Mouse (Mus musculus) thymus, postnatal 14 days (tissue): Measurements from ENCODE around the gene Sardh.
A peak's percentile ranks its signal among the peaks of the same experiment; 100 is the strongest.

ENCODE experiments used
- DNase-seq: peaks from one replicate; pipeline ENCODE4 v3.0.0; 2021

Gene Sardh

DNA sequence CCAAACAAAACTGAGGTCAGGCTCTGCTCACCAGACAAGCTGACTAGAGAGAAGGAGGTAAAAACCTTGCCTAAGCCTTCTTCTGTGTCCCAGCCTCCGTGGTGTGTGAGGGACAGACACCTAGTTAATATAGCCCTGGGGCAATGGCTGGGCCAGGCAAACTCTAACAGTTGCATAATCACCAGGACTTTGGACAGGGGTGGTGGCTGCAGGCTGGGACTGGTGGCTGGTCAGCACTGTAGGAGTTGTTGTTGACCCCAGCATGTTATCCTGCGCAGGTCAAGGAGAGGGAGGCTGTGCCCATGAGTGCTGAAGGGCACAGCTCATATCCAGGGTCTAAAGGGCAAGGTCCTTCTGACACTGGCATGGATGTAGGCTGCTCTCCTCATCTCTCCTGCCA lies at the start of gene Sardh:
Gene Sardh, minus strand, starts transcription at position 127 of the 400 bp plus-strand sequence.
- DNase-seq: no peak

- peak; percentile 76 for DNase-seq
Observed at GRCm38 (mm10) chr2:27296656-27297406, 48.7 kb upstream of the Sardh start.

GRCm38 (mm10) chr2:27294777-27295176 lies 46.6 kb upstream of the Sardh start:
- no peak for DNase-seq

- peak; percentile 86 for DNase-seq
Observed at GRCm38 (mm10) chr2:27289019-27289418, 40.9 kb upstream of the Sardh start.

DNA sequence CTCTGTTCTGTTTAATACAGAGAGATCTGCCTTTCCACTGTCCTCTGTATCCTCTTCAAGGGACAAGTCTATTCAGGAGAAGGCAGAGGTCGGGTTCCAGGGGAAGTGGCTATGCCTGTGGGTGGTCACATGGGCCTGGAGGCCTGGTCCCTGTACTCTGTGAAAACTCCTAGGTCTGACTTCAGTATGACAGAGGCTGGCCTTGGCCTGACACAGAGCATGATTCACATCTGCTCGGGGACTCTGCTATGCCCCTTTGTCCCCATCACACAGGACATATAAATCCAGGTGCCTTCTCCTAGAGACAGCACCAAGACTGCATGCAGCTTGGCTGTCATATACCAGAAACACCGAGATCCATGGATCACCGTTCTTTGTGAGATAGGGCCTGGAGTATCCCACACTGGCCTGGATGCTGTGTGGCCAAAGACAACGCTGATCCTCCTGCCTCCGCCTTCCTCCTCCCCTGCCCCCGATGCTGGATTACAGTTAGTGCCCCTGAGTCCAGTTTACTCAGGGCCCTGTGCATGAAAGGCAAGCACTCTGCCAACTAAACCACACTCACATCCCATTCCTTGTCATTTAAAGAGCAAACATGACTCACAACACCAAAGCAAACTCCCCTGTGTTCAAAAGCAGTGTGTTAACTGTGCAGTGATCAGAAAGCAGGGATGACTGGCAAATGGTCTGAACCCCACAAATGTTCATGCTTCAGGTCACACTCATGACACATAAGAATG lies 39.0 kb upstream of the Sardh start:
- DNase-seq: no peak

GRCm38 (mm10) chr2:27284441-27284840 lies 36.3 kb upstream of the Sardh start:
- no peak for DNase-seq

- no peak for DNase-seq
Observed at GRCm38 (mm10) chr2:27281771-27282170, 33.6 kb upstream of the Sardh start.

- peak; percentile 76 for DNase-seq
Observed at GRCm38 (mm10) chr2:27280920-27281611, 32.9 kb upstream of the Sardh start.

- DNase-seq: no peak
Observed at GRCm38 (mm10) chr2:27278859-27279258, 30.7 kb upstream of the Sardh start.

DNA sequence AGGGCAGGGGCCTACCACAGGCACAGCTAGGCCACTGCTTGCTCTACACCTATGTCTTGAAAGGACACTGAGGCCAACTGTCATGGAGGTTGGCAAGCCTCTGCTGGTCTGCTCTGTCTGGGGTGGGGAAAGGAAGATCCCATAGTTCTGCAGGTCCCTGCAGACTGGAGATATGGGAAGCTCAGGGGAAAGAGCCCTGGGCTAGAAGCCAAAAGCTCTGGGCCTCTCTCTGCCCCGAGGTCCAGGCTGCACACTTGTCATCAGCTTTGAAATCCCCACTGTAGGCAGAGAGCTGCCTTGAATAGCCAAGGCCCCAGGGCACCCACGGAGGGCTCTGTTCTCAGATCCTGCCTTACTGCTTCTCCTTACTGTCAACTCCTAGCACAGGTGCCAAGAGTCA lies 20.2 kb upstream of the Sardh start:
- DNase-seq: no peak

- DNase-seq: no peak
Observed at GRCm38 (mm10) chr2:27265819-27266218, 17.7 kb upstream of the Sardh start.

- DNase-seq: no peak
Observed at GRCm38 (mm10) chr2:27262984-27263383, 14.8 kb upstream of the Sardh start.

- no peak for DNase-seq
Observed at GRCm38 (mm10) chr2:27251434-27251833, 3.3 kb upstream of the Sardh start.

- no peak for DNase-seq
Observed at GRCm38 (mm10) chr2:27247487-27247863, 662 bp downstream of the Sardh start.

DNA sequence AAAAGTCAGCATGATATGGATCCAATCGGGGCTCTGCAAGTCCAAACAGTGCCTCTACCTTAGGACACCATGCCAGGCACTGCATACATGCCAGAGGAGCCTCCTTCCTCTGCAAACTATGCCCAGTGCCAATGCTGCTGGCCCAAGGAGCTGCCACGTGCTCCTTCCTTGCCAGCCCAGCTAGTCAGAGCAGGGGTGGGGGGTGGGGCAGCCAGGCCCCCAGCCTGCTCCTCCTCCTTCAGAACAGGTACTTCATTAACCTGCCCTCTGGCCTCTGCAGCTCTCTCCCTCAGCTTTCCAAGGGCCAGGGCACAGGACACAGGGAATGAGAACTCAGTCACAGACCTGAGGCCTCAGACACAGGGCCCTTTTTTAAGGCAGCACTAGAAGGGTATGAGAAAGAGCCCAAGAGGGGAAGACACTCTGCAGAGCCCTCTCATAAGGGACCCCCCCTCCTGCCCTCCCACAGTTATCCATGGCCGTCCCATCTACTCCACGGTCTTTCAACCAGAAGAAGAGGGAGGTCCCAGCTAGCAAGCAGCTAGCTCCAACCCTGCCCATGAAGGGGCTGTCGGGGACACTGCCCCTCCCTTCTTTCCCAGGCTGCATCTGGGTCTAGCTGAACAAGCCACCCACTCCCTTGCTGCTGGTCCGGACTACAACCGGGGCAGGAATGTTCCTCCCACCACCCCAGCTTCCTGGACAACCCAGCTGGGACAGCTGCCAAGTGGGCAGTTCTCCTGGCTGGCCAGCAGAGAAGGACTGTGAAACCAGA lies 1.2 kb downstream of the Sardh start:
- no peak for DNase-seq

DNA sequence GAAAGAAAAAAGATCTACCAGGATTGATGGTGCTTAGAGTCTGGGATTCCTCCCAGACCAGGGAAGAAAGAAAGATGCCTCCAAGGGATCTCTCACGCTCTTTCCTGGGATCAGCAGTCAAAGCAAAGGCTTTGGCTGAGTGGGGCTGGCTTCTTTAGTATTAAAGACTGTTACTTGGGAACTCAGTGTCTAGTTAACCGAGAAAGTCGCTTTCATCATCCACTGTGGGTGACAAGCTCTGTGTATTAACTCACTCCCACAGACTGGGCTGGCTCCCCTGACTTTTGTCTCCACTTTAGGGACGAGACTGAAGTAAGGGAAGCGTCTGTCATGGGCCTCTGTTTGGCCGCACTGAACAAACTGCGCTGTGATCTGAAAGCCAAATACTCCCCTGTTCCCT lies 2.2 kb downstream of the Sardh start:
- DNase-seq: no peak

DNA sequence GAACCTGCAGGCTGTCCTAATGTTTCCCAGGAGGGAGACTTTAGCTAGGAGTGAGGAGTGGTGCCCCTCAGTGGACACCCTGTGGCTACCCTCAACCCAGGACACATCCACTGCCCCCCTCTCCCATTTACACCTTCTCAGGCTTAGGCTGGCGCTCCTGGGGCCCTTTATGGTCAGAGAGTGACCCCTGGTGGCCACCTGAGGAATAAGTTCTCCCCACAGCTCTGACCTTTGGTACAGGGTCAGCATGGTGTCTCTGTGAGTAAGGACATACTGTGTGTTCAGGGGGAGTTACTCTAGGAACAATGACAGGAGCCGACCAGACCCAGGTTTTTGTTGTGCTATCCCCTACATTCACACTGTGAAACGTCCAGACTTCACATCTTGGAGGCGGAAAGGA lies 10.8 kb downstream of the Sardh start:
- DNase-seq: peak; percentile 80

DNA sequence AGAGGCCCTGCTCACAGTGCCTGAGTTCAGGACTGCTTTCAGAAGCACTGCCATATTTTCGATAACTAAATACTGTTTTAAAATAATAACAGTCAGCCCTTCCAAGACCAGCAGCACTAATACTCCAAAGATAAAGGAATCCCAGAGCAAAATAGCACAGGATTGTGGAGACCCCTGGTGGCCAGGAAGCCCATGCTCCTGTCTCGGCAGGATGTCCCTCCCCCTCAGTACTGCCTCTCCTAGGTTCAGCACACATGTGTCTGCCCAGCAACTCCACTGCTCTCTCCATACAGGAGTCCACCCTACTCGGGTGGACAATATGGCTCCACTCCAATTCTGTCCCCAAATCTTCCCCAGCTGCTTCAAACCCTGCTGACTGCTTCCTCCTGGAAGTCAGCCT lies 12.4 kb downstream of the Sardh start:
- DNase-seq: peak; percentile 81

GRCm38 (mm10) chr2:27232376-27232775 lies 15.8 kb downstream of the Sardh start:
- DNase-seq: no peak

DNA sequence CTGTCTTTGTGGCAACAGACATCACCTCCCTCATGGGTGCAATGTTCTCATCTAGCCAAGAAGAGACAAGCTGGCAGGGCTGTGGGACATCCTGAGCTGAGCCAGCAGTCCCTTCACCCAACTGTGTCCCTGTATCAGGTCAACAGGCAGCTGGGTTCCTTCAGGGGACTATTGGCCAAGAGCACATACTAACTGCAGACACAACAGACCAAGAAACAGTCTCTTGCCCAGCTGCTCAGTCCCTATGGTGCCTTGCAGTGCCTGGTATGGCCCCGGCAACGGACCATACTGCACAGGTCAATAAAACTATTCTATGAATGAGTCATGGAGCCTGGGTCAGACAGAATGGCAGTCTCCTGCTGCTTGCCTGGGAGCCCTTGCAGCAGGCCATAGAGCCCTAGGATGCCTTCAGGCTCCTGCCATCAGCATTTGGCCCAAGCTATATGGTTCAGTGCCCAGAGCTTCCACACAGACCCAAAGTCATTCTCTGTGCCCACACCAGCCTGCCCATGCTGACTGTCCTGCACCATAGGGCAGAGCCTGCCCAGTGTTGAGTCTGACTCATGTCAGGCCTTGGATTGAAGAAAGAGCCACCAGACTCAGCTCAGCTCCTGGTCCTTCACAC lies 18.5 kb downstream of the Sardh start:
- no peak for DNase-seq

- peak; percentile 69 for DNase-seq
Observed at GRCm38 (mm10) chr2:27228809-27229480, 19.2 kb downstream of the Sardh start.

- no peak for DNase-seq
Observed at GRCm38 (mm10) chr2:27226572-27226971, 21.6 kb downstream of the Sardh start.
